Mouse (Mus musculus) MEL-GATA-1-ER (cell line): ENCODE data around the gene Ndc1.
A peak's percentile ranks its signal among the peaks of the same experiment; 100 is the strongest.
"Not testable (repeated sequence)": the region's sequence is repeated elsewhere in the genome, so short reads cannot be mapped to it uniquely, and the experiment has no call there.

Source experiments
- DNase-seq: peaks from one replicate; pipeline ENCODE4 v3.0.0-alpha.2; 2012; ENCODE audit warnings: low read depth; ENCODE audit errors: extremely low read depth

Gene Ndc1

GRCm38 (mm10) chr4:107367567-107368314 is at the start of gene Ndc1:
Gene Ndc1, plus strand, starts transcription at chr4:107367784.
- peak; percentile 93 for DNase-seq

GRCm38 (mm10) chr4:107318646-107319045 is 48.9 kb upstream of the Ndc1 start:
- DNase-seq = no peak

GRCm38 (mm10) chr4:107321041-107321440 is 46.5 kb upstream of the Ndc1 start:
- DNase-seq = no peak

- no peak for DNase-seq
Measured at GRCm38 (mm10) chr4:107323113-107323512, 44.5 kb upstream of the Ndc1 start.

- DNase-seq = no peak
Measured at GRCm38 (mm10) chr4:107328530-107328929, 39.1 kb upstream of the Ndc1 start.

GRCm38 (mm10) chr4:107333514-107333913 is 34.1 kb upstream of the Ndc1 start:
- DNase-seq = no peak

GRCm38 (mm10) chr4:107336356-107336755 is 31.2 kb upstream of the Ndc1 start:
- no peak for DNase-seq

- DNase-seq = no peak
Measured at GRCm38 (mm10) chr4:107337455-107337854, 30.1 kb upstream of the Ndc1 start.

GRCm38 (mm10) chr4:107341354-107341753 is 26.2 kb upstream of the Ndc1 start:
- no peak for DNase-seq

- DNase-seq = no peak
Measured at GRCm38 (mm10) chr4:107344612-107345011, 23.0 kb upstream of the Ndc1 start.

- no peak for DNase-seq
Measured at GRCm38 (mm10) chr4:107347221-107347620, 20.4 kb upstream of the Ndc1 start.

GRCm38 (mm10) chr4:107348529-107349310 is 18.9 kb upstream of the Ndc1 start:
- DNase-seq = no peak

- no peak for DNase-seq
Measured at GRCm38 (mm10) chr4:107349311-107350008, 18.1 kb upstream of the Ndc1 start.

GRCm38 (mm10) chr4:107351368-107351767 is 16.2 kb upstream of the Ndc1 start:
- DNase-seq = no peak

GRCm38 (mm10) chr4:107353612-107354011 is 14.0 kb upstream of the Ndc1 start:
- no peak for DNase-seq

GRCm38 (mm10) chr4:107354126-107354525 is 13.5 kb upstream of the Ndc1 start:
- DNase-seq = no peak

GRCm38 (mm10) chr4:107354543-107354942 is 13.0 kb upstream of the Ndc1 start:
- DNase-seq = no peak

GRCm38 (mm10) chr4:107357172-107357571 is 10.4 kb upstream of the Ndc1 start:
- not testable (repeated sequence) for DNase-seq

GRCm38 (mm10) chr4:107358460-107358859 is 9.1 kb upstream of the Ndc1 start:
- DNase-seq = no peak

GRCm38 (mm10) chr4:107360457-107361145 is 7.0 kb upstream of the Ndc1 start:
- DNase-seq = no peak

GRCm38 (mm10) chr4:107362755-107363154 is 4.8 kb upstream of the Ndc1 start:
- DNase-seq = no peak
